In genomic region chr2:93719792-93720675, GRCm38 (mm10) we compare ENCODE assay signal across 17 mouse cellular contexts.
A peak's percentile ranks its signal among the peaks of the same experiment; 100 is the strongest.
DNase-seq lines count a peak whose midpoint lies in the region; ATAC-seq and TF ChIP-seq lines count a peak whose summit lies in the region.
"Had no signal": no experiment of that assay in that cellular context is flagged by ENCODE, and none has a peak within 500 bp of the region (broad histone marks: within the 10 kb centered on the region; RNA-seq: fewer than 3 reads in every experiment).

No protein-coding gene starts in this region.

- no peak overlapping the region for H3K9ac ChIP-seq in hindbrain, embryonic 15.5 days
- no peak overlapping the region for H3K9ac ChIP-seq in hindbrain, embryonic 14.5 days
- H3K9ac ChIP-seq in lung, embryonic 16.5 days (ENCODE audit: low read length) = no peak overlapping the region
- H3K9ac ChIP-seq in hindbrain, embryonic 16.5 days (ENCODE audit: low read depth, low read length) = no peak overlapping the region
- no peak overlapping the region for H3K9ac ChIP-seq in forebrain, embryonic 14.5 days (ENCODE audit: low read length)
- H3K9ac ChIP-seq: embryonic facial prominence, embryonic 15.5 days; forebrain, embryonic 15.5 days; limb, embryonic 12.5 days had no signal

- H3K4me1 ChIP-seq in hindbrain, embryonic 15.5 days (replicated peaks) = peaks cover 7% of the 10 kb centered on the region
- H3K4me1 ChIP-seq in hindbrain, embryonic 14.5 days (replicated peaks; ENCODE audit: control insufficient read depth, insufficient read depth, low read length) = peaks cover 17% of the 10 kb centered on the region
- H3K4me1 ChIP-seq in lung, embryonic 16.5 days (replicated peaks; ENCODE audit: control insufficient read depth, insufficient read depth, low read length) = peaks cover 3% of the 10 kb centered on the region; the same call in 1 of the 2 replicates
- no peaks in the 10 kb centered on the region for H3K4me1 ChIP-seq in lung, adult 2 months (ENCODE audit: control insufficient read depth, insufficient read depth, low read length)
- H3K4me1 ChIP-seq in hindbrain, embryonic 16.5 days (ENCODE audit: control insufficient read depth, insufficient read depth, low read depth, low read length) = no peaks in the 10 kb centered on the region
- no peaks in the 10 kb centered on the region for H3K4me1 ChIP-seq in forebrain, embryonic 14.5 days (ENCODE audit: control insufficient read depth, insufficient read depth, low read length)
- H3K4me1 ChIP-seq: forebrain, embryonic 15.5 days had no signal

- TF ChIP-seq CTCF in lung, adult 2 months (IDR thresholded peaks at IDR 0.05; ENCODE audit: insufficient read depth, low read length) = no peak

- no peaks in the 10 kb centered on the region for H3K27me3 ChIP-seq in hindbrain, embryonic 15.5 days
- H3K27me3 ChIP-seq in hindbrain, embryonic 14.5 days (ENCODE audit: control insufficient read depth, insufficient read depth, low read length) = no peaks in the 10 kb centered on the region
- H3K27me3 ChIP-seq in lung, embryonic 16.5 days (ENCODE audit: control insufficient read depth, insufficient read depth, low read depth, low read length) = no peaks in the 10 kb centered on the region
- H3K27me3 ChIP-seq in hindbrain, embryonic 16.5 days (replicated peaks; ENCODE audit: control insufficient read depth, insufficient read depth, low read length) = no peaks in the 10 kb centered on the region
- H3K27me3 ChIP-seq in forebrain, embryonic 14.5 days (replicated peaks; ENCODE audit: control insufficient read depth, insufficient read depth, low read length) = no peaks in the 10 kb centered on the region
- H3K27me3 ChIP-seq: embryonic facial prominence, embryonic 15.5 days; forebrain, embryonic 15.5 days; limb, embryonic 12.5 days had no signal

- TF ChIP-seq POLR2A in lung, adult 2 months (IDR thresholded peaks at IDR 0.05; ENCODE audit: borderline replicate concordance, extremely low read depth, low read depth, low read length) = no peak

- H3K9me3 ChIP-seq in hindbrain, embryonic 15.5 days = no peaks in the 10 kb centered on the region
- peaks cover 6% of the 10 kb centered on the region; the same call in 1 of the 2 replicates for H3K9me3 ChIP-seq in hindbrain, embryonic 14.5 days (ENCODE audit: control insufficient read depth, low read length)
- H3K9me3 ChIP-seq in lung, embryonic 16.5 days (ENCODE audit: control insufficient read depth, low read length) = no peaks in the 10 kb centered on the region
- H3K9me3 ChIP-seq in hindbrain, embryonic 16.5 days (ENCODE audit: control insufficient read depth, low read length) = no peaks in the 10 kb centered on the region; the same call in 1 of the 2 replicates
- 0 out of 2 replicates have a peak, but pooled peaks cover under 1% of the 10 kb centered on the region for H3K9me3 ChIP-seq in forebrain, embryonic 14.5 days (replicated peaks; ENCODE audit: control insufficient read depth, low read length)
- H3K9me3 ChIP-seq: embryonic facial prominence, embryonic 15.5 days; forebrain, embryonic 15.5 days had no signal

- 0 out of 2 replicates have a peak overlapping the region, but pooled peaks have one; percentile 2 for H3K27ac ChIP-seq in hindbrain, embryonic 15.5 days (replicated peaks)
- no peak overlapping the region; the same call in 1 of the 2 replicates for H3K27ac ChIP-seq in hindbrain, embryonic 14.5 days
- H3K27ac ChIP-seq in lung, embryonic 16.5 days (ENCODE audit: low read length) = no peak overlapping the region
- H3K27ac ChIP-seq in hindbrain, embryonic 16.5 days (ENCODE audit: low read depth, low read length) = no peak overlapping the region
- H3K27ac ChIP-seq in forebrain, embryonic 14.5 days (ENCODE audit: low read depth, low read length) = no peak overlapping the region
- H3K27ac ChIP-seq: embryonic facial prominence, embryonic 15.5 days; forebrain, embryonic 15.5 days; limb, embryonic 12.5 days had no signal

- DNase-seq in hindbrain, embryonic 14.5 days (ENCODE audit: low spot score) = no peak
- DNase-seq in lung, adult 2 months = no peak
- peak; percentile 43 for DNase-seq in cerebellum, adult 9-11 months
- DNase-seq in left cerebral cortex, adult 11 months (ENCODE audit: low spot score) = no peak
- DNase-seq in forebrain, embryonic 14.5 days (ENCODE audit: low spot score) = no peak
- DNase-seq: adrenal gland, postnatal 25 days; heart, adult 11 months; kidney, postnatal 14 days; lung, postnatal 4 days; midbrain, embryonic 14.5 days; spleen, adult 18-20 months had no signal

- no peak for ATAC-seq in hindbrain, embryonic 15.5 days (ENCODE audit: low FRiP score, low read depth)
- no peak for ATAC-seq in hindbrain, embryonic 14.5 days (ENCODE audit: low FRiP score)
- peak; percentile 36; the same call in 1 of the 2 replicates for ATAC-seq in lung, embryonic 16.5 days (ENCODE audit: low read depth)
- peak; percentile 27; the same call in 1 of the 2 replicates for ATAC-seq in hindbrain, embryonic 16.5 days
- no peak for ATAC-seq in forebrain, embryonic 14.5 days
- ATAC-seq: forebrain, embryonic 15.5 days had no signal

- peaks cover 7% of the 10 kb centered on the region for H3K36me3 ChIP-seq in hindbrain, embryonic 15.5 days
- peaks cover under 1% of the 10 kb centered on the region; the same call in 1 of the 2 replicates for H3K36me3 ChIP-seq in hindbrain, embryonic 14.5 days (replicated peaks; ENCODE audit: control insufficient read depth, insufficient read depth)
- H3K36me3 ChIP-seq in lung, embryonic 16.5 days (ENCODE audit: control insufficient read depth, insufficient read depth, low read length) = no peaks in the 10 kb centered on the region
- H3K36me3 ChIP-seq in hindbrain, embryonic 16.5 days (ENCODE audit: control insufficient read depth, insufficient read depth, low read length) = peaks cover 5% of the 10 kb centered on the region; the same call in 1 of the 2 replicates
- 0 out of 2 replicates have a peak, but pooled peaks cover 2% of the 10 kb centered on the region for H3K36me3 ChIP-seq in forebrain, embryonic 14.5 days (ENCODE audit: control insufficient read depth, insufficient read depth, low read length)

- WGBS in hindbrain, embryonic 15.5 days = 52% methylated on average over 9 of the region's 9 CpGs
- WGBS in hindbrain, embryonic 14.5 days = 55% methylated on average over 9 of the region's 9 CpGs
- WGBS in lung, embryonic 16.5 days = 43% methylated on average over 9 of the region's 9 CpGs
- 65% methylated on average over 9 of the region's 9 CpGs for WGBS in lung, adult 2 months
- WGBS in hindbrain, embryonic 16.5 days = 46% methylated on average over 9 of the region's 9 CpGs
- 83% methylated on average over 9 of the region's 9 CpGs for WGBS in forebrain, embryonic 14.5 days

- H3K4me3 ChIP-seq in hindbrain, embryonic 15.5 days = no peak overlapping the region
- no peak overlapping the region for H3K4me3 ChIP-seq in hindbrain, embryonic 14.5 days (replicated peaks; ENCODE audit: low read length)
- no peak overlapping the region for H3K4me3 ChIP-seq in lung, embryonic 16.5 days (ENCODE audit: low read length)
- no peak overlapping the region for H3K4me3 ChIP-seq in lung, adult 2 months (replicated peaks; ENCODE audit: extremely low read depth, low read depth, low read length)
- H3K4me3 ChIP-seq in hindbrain, embryonic 16.5 days (ENCODE audit: low read length) = no peak overlapping the region
- no peak overlapping the region for H3K4me3 ChIP-seq in forebrain, embryonic 14.5 days (ENCODE audit: low read depth, low read length)
- H3K4me3 ChIP-seq: embryonic facial prominence, embryonic 15.5 days; forebrain, embryonic 15.5 days; limb, embryonic 12.5 days had no signal

- H3K4me2 ChIP-seq in hindbrain, embryonic 15.5 days = no peak overlapping the region
- H3K4me2 ChIP-seq in hindbrain, embryonic 14.5 days (replicated peaks) = no peak overlapping the region
- no peak overlapping the region for H3K4me2 ChIP-seq in lung, embryonic 16.5 days (ENCODE audit: low read depth, low read length)
- no peak overlapping the region for H3K4me2 ChIP-seq in hindbrain, embryonic 16.5 days (ENCODE audit: low read length)
- H3K4me2 ChIP-seq in forebrain, embryonic 14.5 days (ENCODE audit: low read length) = no peak overlapping the region
- H3K4me2 ChIP-seq: embryonic facial prominence, embryonic 15.5 days; forebrain, embryonic 15.5 days; limb, embryonic 12.5 days had no signal

Comparison
In these comparisons a context has a peak if more than half of its experiments do, and no peak if none do; other contexts are left out.
1. ATAC-seq: peak in lung, embryonic 16.5 days (single experiment) and hindbrain, embryonic 16.5 days (single experiment); none in hindbrain, embryonic 15.5 days (single experiment), hindbrain, embryonic 14.5 days (single experiment) and forebrain, embryonic 14.5 days (single experiment).